Comparison of ENCODE assay signal across 28 mouse cellular contexts in genomic region chrX:132574085-132574484, GRCm38 (mm10).
"Had no signal": no experiment of that assay in that cellular context is flagged by ENCODE, and none has a peak within 500 bp of the region (broad histone marks: within the 10 kb centered on the region; RNA-seq: fewer than 3 reads in every experiment).

No protein-coding gene starts in this region.

- H3K27ac ChIP-seq: limb, embryonic 10.5 days; limb, embryonic 12.5 days; limb, embryonic 13.5 days; limb, embryonic 15.5 days; liver, embryonic 12.5 days; liver, embryonic 13.5 days; liver, embryonic 14.5 days; liver, embryonic 15.5 days; lung, embryonic 15.5 days; macrophage; midbrain, embryonic 10.5 days; midbrain, embryonic 12.5 days; midbrain, embryonic 13.5 days; midbrain, embryonic 15.5 days; neural tube, embryonic 12.5 days had no signal

- H3K27me3 ChIP-seq: limb, embryonic 12.5 days; limb, embryonic 13.5 days; limb, embryonic 15.5 days; liver, embryonic 12.5 days; liver, embryonic 13.5 days; liver, embryonic 15.5 days; lung, embryonic 15.5 days; megakaryocyte, embryonic 14.5 days; midbrain, embryonic 12.5 days; midbrain, embryonic 13.5 days; midbrain, embryonic 15.5 days; neural tube, embryonic 12.5 days had no signal

- H3K36me3 ChIP-seq: limb, embryonic 10.5 days; limb, embryonic 12.5 days; limb, embryonic 13.5 days; limb, embryonic 15.5 days; liver, embryonic 12.5 days; liver, embryonic 13.5 days; liver, embryonic 15.5 days; lung, embryonic 15.5 days; midbrain, embryonic 10.5 days; midbrain, embryonic 12.5 days; midbrain, embryonic 13.5 days; midbrain, embryonic 15.5 days; neural tube, embryonic 12.5 days had no signal

- H3K4me1 ChIP-seq: limb, embryonic 10.5 days; limb, embryonic 12.5 days; limb, embryonic 13.5 days; limb, embryonic 15.5 days; liver, embryonic 12.5 days; liver, embryonic 13.5 days; liver, embryonic 15.5 days; lung, embryonic 15.5 days; megakaryocyte, embryonic 14.5 days; midbrain, embryonic 10.5 days; midbrain, embryonic 12.5 days; midbrain, embryonic 13.5 days; midbrain, embryonic 15.5 days; neural tube, embryonic 12.5 days had no signal

- H3K9ac ChIP-seq: limb, embryonic 12.5 days; limb, embryonic 13.5 days; limb, embryonic 15.5 days; liver, embryonic 12.5 days; liver, embryonic 13.5 days; liver, embryonic 14.5 days; liver, embryonic 15.5 days; liver, postnatal 0 days; lung, embryonic 14.5 days; lung, embryonic 15.5 days; midbrain, embryonic 12.5 days; midbrain, embryonic 13.5 days; midbrain, embryonic 15.5 days; neural tube, embryonic 12.5 days had no signal

- H3K4me3 ChIP-seq: limb, embryonic 10.5 days; limb, embryonic 12.5 days; limb, embryonic 13.5 days; limb, embryonic 15.5 days; liver, embryonic 12.5 days; liver, embryonic 13.5 days; liver, embryonic 15.5 days; lung, embryonic 15.5 days; megakaryocyte, embryonic 14.5 days; midbrain, embryonic 10.5 days; midbrain, embryonic 12.5 days; midbrain, embryonic 13.5 days; midbrain, embryonic 15.5 days; myocyte; neural tube, embryonic 12.5 days had no signal

- H3K9me3 ChIP-seq: limb, embryonic 10.5 days; limb, embryonic 12.5 days; limb, embryonic 13.5 days; limb, embryonic 15.5 days; liver, embryonic 12.5 days; liver, embryonic 13.5 days; liver, embryonic 15.5 days; lung, embryonic 15.5 days; megakaryocyte, embryonic 14.5 days; midbrain, embryonic 10.5 days; midbrain, embryonic 12.5 days; midbrain, embryonic 13.5 days; midbrain, embryonic 15.5 days; neural tube, embryonic 12.5 days had no signal

- DNase-seq: left cerebral cortex, postnatal 4 days; liver; liver, embryonic 13.5 days; liver, postnatal 0 days; lung, adult 18-20 months; lung, adult 2 months; lung, embryonic 14.5 days; lung, postnatal 10 days; lung, postnatal 14 days; lung, postnatal 36 days; lung, postnatal 4 days; midbrain, embryonic 14.5 days had no signal
